Comparison of ENCODE assay signal across 11 mouse cellular contexts in genomic region chrX:60609202-60609601, GRCm38 (mm10). TPM values are rescaled to one million over a fixed set of nuclear protein-coding genes. Genes with fewer than 3 reads are reported as not detected.
DNase-seq lines count a peak whose midpoint lies in the region; ATAC-seq and TF ChIP-seq lines count a peak whose summit lies in the region.
"Had no signal": no experiment of that assay in that cellular context is flagged by ENCODE, and none has a peak within 500 bp of the region (broad histone marks: within the 10 kb centered on the region; RNA-seq: fewer than 3 reads in every experiment).

No protein-coding gene starts in this region.

- H3K4me2 ChIP-seq in limb, embryonic 14.5 days (replicated peaks; ENCODE audit: low read depth, low read length, severe bottlenecking), result no peak overlapping the region
- no peak overlapping the region for H3K4me2 ChIP-seq in heart, embryonic 11.5 days
- H3K4me2 ChIP-seq: stomach, embryonic 15.5 days had no signal

- no peak for ATAC-seq in limb, embryonic 14.5 days (ENCODE audit: low FRiP score, low read depth)
- no peak for ATAC-seq in heart, embryonic 11.5 days (replicated peaks; ENCODE audit: insufficient number of reproducible peaks, low FRiP score, low TSS enrichment)

- H3K27me3 ChIP-seq in heart, embryonic 10.5 days (ENCODE audit: insufficient read depth, poor library complexity, severe bottlenecking), result no peaks in the 10 kb centered on the region
- no peaks in the 10 kb centered on the region for H3K27me3 ChIP-seq in limb, embryonic 14.5 days (ENCODE audit: control insufficient read depth, insufficient read depth, low read length)
- H3K27me3 ChIP-seq in heart, embryonic 11.5 days (ENCODE audit: control insufficient read depth, insufficient read depth, low read length), result no peaks in the 10 kb centered on the region
- H3K27me3 ChIP-seq: stomach, embryonic 15.5 days had no signal

- no peak overlapping the region for H3K27ac ChIP-seq in heart, embryonic 10.5 days
- no peak overlapping the region for H3K27ac ChIP-seq in limb, embryonic 14.5 days (replicated peaks; ENCODE audit: low read depth, low read length)
- no peak overlapping the region for H3K27ac ChIP-seq in heart, embryonic 11.5 days (ENCODE audit: low read depth, low read length)
- H3K27ac ChIP-seq: stomach, embryonic 15.5 days had no signal

- H3K4me3 ChIP-seq in heart, embryonic 10.5 days, result no peak overlapping the region
- H3K4me3 ChIP-seq in limb, embryonic 14.5 days (replicated peaks; ENCODE audit: low read length), result no peak overlapping the region
- H3K4me3 ChIP-seq in heart, embryonic 11.5 days (ENCODE audit: low read depth, low read length), result no peak overlapping the region
- H3K4me3 ChIP-seq: stomach, embryonic 15.5 days had no signal

- WGBS in heart, embryonic 10.5 days, result 37% methylated on average over 3 of the region's 3 CpGs
- 42% methylated on average over 3 of the region's 3 CpGs for WGBS in limb, embryonic 14.5 days
- 35% methylated on average over 3 of the region's 3 CpGs for WGBS in heart, embryonic 11.5 days (ENCODE audit: insufficient replicate concordance)

- no peak for TF ChIP-seq POLR2A in limb, embryonic 14.5 days (IDR thresholded peaks at IDR 0.05; ENCODE audit: borderline replicate concordance, extremely low read depth, insufficient read depth, insufficient read length)

- H3K36me3 ChIP-seq in heart, embryonic 10.5 days, result no peaks in the 10 kb centered on the region
- no peaks in the 10 kb centered on the region for H3K36me3 ChIP-seq in limb, embryonic 14.5 days (ENCODE audit: control insufficient read depth, insufficient read depth, low read length)
- H3K36me3 ChIP-seq in heart, embryonic 11.5 days (ENCODE audit: control insufficient read depth, insufficient read depth, low read length), result no peaks in the 10 kb centered on the region
- H3K36me3 ChIP-seq: stomach, embryonic 15.5 days had no signal

- no peaks in the 10 kb centered on the region for H3K9me3 ChIP-seq in heart, embryonic 10.5 days
- H3K9me3 ChIP-seq in limb, embryonic 14.5 days (ENCODE audit: control insufficient read depth, low read length), result no peaks in the 10 kb centered on the region
- no peaks in the 10 kb centered on the region for H3K9me3 ChIP-seq in heart, embryonic 11.5 days (replicated peaks; ENCODE audit: control insufficient read depth, low read length)
- H3K9me3 ChIP-seq: stomach, embryonic 15.5 days had no signal

- peak; percentile 0 for DNase-seq in heart, adult 8-10 months (ENCODE audit: low spot score)
- no peak for DNase-seq in heart, embryonic 10.5 days (ENCODE audit: low spot score)
- DNase-seq in lung, postnatal 10 days, result peak; percentile 1
- DNase-seq in lung, postnatal 14 days, result no peak
- DNase-seq in R1 (ENCODE audit: low read depth, low spot score), result peak; percentile 19
- DNase-seq in limb, embryonic 14.5 days (ENCODE audit: low spot score), result peak; percentile 36
- DNase-seq in thymus, adult 18-20 months, result no peak
- DNase-seq: adrenal gland, postnatal 14 days; layer of hippocampus, adult 9-11 months had no signal

- no peaks in the 10 kb centered on the region for H3K4me1 ChIP-seq in heart, embryonic 10.5 days
- no peaks in the 10 kb centered on the region for H3K4me1 ChIP-seq in limb, embryonic 14.5 days (ENCODE audit: control insufficient read depth, insufficient read depth, low read length)
- no peaks in the 10 kb centered on the region for H3K4me1 ChIP-seq in heart, embryonic 11.5 days (ENCODE audit: control insufficient read depth, insufficient read depth, low read length)
- H3K4me1 ChIP-seq: stomach, embryonic 15.5 days had no signal

- H3K9ac ChIP-seq in limb, embryonic 14.5 days (ENCODE audit: low read depth, low read length, severe bottlenecking), result no peak overlapping the region
- H3K9ac ChIP-seq in heart, embryonic 11.5 days (ENCODE audit: low read depth, low read length), result no peak overlapping the region
- H3K9ac ChIP-seq: stomach, embryonic 15.5 days had no signal

RNA-seq across cellular contexts. Expression of gene Atp11c, which starts 16.7 kb away (rescaled TPM):
- total RNA-seq in heart, adult 8-10 months (2022), result 1 to 10 TPM; 5.3 to 5.7 (median 5.6) TPM
- polyA plus RNA-seq in heart, embryonic 10.5 days (2016; fragmentation: Nextera tagmentation; extraction: Ambion mirVana), result 6.0 and 7.8 TPM in 2 replicates
- polyA plus RNA-seq in limb, embryonic 14.5 days (2012; rRNA removed), result 10.2 and 10.6 TPM in 2 replicates
- polyA plus RNA-seq in limb, embryonic 14.5 days (2014; fragmentation: Nextera tagmentation; extraction: Ambion mirVana), result 8.7 and 8.9 TPM in 2 replicates
- polyA plus RNA-seq in heart, embryonic 11.5 days (2014; fragmentation: Nextera tagmentation; extraction: Ambion mirVana), result 6.2 and 6.5 TPM in 2 replicates

Comparison
In these comparisons a context has a peak if more than half of its experiments do, and no peak if none do; other contexts are left out.
1. DNase-seq: peak in heart, adult 8-10 months (single experiment), lung, postnatal 10 days (single experiment), R1 (single experiment) and limb, embryonic 14.5 days (single experiment); none in heart, embryonic 10.5 days (single experiment), lung, postnatal 14 days (single experiment) and thymus, adult 18-20 months (0 of 2).